Mouse (Mus musculus) liver, embryonic 14.5 days (tissue): Measurements from ENCODE around the gene Ankrd31. TPM values are rescaled to one million over a fixed set of nuclear protein-coding genes. Genes with fewer than 3 reads are reported as not detected.

ENCODE experiments used
- ATAC-seq: fragments of 200-750 bp; cut with Nextera tagmentation; 2 replicates; pipeline ENCODE4 v1.8.0; 2017; ENCODE audit warnings: moderate number of reproducible peaks, mild to moderate bottlenecking, moderate library complexity; ENCODE audit not compliant: insufficient read depth
- DNase-seq, 3 experiments: peaks; one replicate each; pipeline ENCODE4 v3.0.0-alpha.2; 2012 to 2013; ENCODE audit warnings: low read depth in 3 of 3, low spot score in 3 of 3
- H3K27ac ChIP-seq: fragments of 300-500 bp; sonication (generic); 2 replicates; pipeline ENCODE4 v1.5.1; 2014; ENCODE audit warnings: moderate library complexity, mild to moderate bottlenecking, control low read depth, inconsistent platforms
- H3K27me3 ChIP-seq: fragments of 300-500 bp; sonication (generic); 2 replicates; pipeline ENCODE4 v1.6.1; 2014; ENCODE audit warnings: mild to moderate bottlenecking, low read length, moderate library complexity; ENCODE audit not compliant: control insufficient read depth, insufficient read depth
- H3K36me3 ChIP-seq: fragments of 300-500 bp; sonication (generic); replicated peaks from 2 replicates; pipeline ENCODE4 v1.6.1; 2014; ENCODE audit warnings: low read depth; ENCODE audit not compliant: control insufficient read depth, insufficient read depth
- H3K4me1 ChIP-seq, 2 experiments: fragments of 200-500 bp in 1 of 2; fragments of 300-500 bp in 1 of 2; sonication (generic) in 1 of 2; replicated peaks; 2 replicates each; pipeline ENCODE4 v1.6.1; 2012 to 2014; ENCODE audit warnings: antibody characterized with exemption in 1 of 2, inconsistent platforms in 1 of 2, low read length in 1 of 2; ENCODE audit not compliant: control insufficient read depth in 2 of 2, insufficient read depth in 2 of 2
- H3K4me2 ChIP-seq: fragments of 300-500 bp; sonication (generic); 2 replicates; pipeline ENCODE4 v1.6.1; 2014; ENCODE audit warnings: low read depth, mild to moderate bottlenecking, control low read depth, moderate library complexity
- H3K4me3 ChIP-seq, 2 experiments: fragments of 200-500 bp in 1 of 2; fragments of 300-500 bp in 1 of 2; sonication (generic) in 1 of 2; 2 replicates each; pipeline ENCODE4 v1.5.1; 2012 to 2014; ENCODE audit warnings: low read depth in 2 of 2, low read length in 2 of 2, mild to moderate bottlenecking in 2 of 2, control low read depth in 1 of 2, inconsistent platforms in 1 of 2, moderate library complexity in 1 of 2; ENCODE audit not compliant: insufficient read depth in 1 of 2
- H3K9ac ChIP-seq: fragments of 300-500 bp; sonication (generic); replicated peaks from 2 replicates; pipeline ENCODE4 v1.6.1; 2014; ENCODE audit warnings: mild to moderate bottlenecking, control low read depth, moderate library complexity
- H3K9me3 ChIP-seq: fragments of 300-500 bp; sonication (generic); 2 replicates; pipeline ENCODE4 v1.6.1; 2016; ENCODE audit warnings: low read length, mixed read lengths; ENCODE audit not compliant: control insufficient read depth
- CTCF ChIP-seq: IDR thresholded peaks from 2 replicates; pipeline ENCODE4 v1.5.1; 2016; ENCODE audit warnings: antibody characterized with exemption, low read depth, control low read depth
- EP300 ChIP-seq: IDR thresholded peaks from 2 replicates; pipeline ENCODE4 v1.6.1; 2016; ENCODE audit warnings: antibody characterized with exemption, low read depth
- WGBS: fragments of 180-500 bp; shearing (Covaris S2); extraction: QIAGEN DNeasy Blood & Tissue Kit; methylation state at CpG from one replicate; pipeline ENCODE4 v1.1.7; 2014; ENCODE audit not compliant: insufficient replicate concordance; 5-methylcytosine and 5-hydroxymethylcytosine counted together
- polyA plus RNA-seq, 2 experiments: library from polyadenylated mRNA; depleted of rRNA in 1 of 2; stranded (reverse) in 1 of 2; unstranded in 1 of 2; fragments of >200 nt; fragmentation: Nextera tagmentation in 1 of 2; extraction: Ambion mirVana in 1 of 2; gene quantifications; 2 replicates each; pipeline versions ENCODE4 v1.2.1 to v1.2.3; 2012 to 2014

Gene Ankrd31
- polyA plus RNA-seq, 2 experiments, result 0.03 TPM

GRCm38 (mm10) chr13:96951880-96952279 is 203.8 kb downstream of the Ankrd31 start:
- 49% methylated on average over 2 of the region's 2 CpGs for WGBS
- no peaks in the 10 kb centered on the region for H3K27me3 ChIP-seq

GRCm38 (mm10) chr13:96956466-96956865 is 208.4 kb downstream of the Ankrd31 start:
- 22% methylated on average over 6 of the region's 6 CpGs for WGBS
- H3K27me3 ChIP-seq, result no peaks in the 10 kb centered on the region
- H3K9me3 ChIP-seq, result no peaks in the 10 kb centered on the region
- no peak for TF ChIP-seq EP300
- TF ChIP-seq CTCF, result no peak
- no peak overlapping the region for H3K4me3 ChIP-seq
- no peak for ATAC-seq
- no peak overlapping the region for H3K9ac ChIP-seq
- H3K4me1 ChIP-seq, result 0 out of 4 replicates have a peak, but pooled peaks cover 0 to 2% of the 10 kb centered on the region in 2 experiments
- no peak overlapping the region for H3K27ac ChIP-seq
- DNase-seq, result no peak
- H3K36me3 ChIP-seq, result no peaks in the 10 kb centered on the region
- no peak overlapping the region for H3K4me2 ChIP-seq

More at GRCm38 (mm10) chr13:96951880-96952279, 203.8 kb downstream of the Ankrd31 start:
- no peak overlapping the region for H3K4me3 ChIP-seq
- no peak overlapping the region for H3K9ac ChIP-seq
- no peaks in the 10 kb centered on the region for H3K9me3 ChIP-seq
- no peaks in the 10 kb centered on the region for H3K36me3 ChIP-seq
- no peaks in the 10 kb centered on the region for H3K4me1 ChIP-seq
- no peak overlapping the region for H3K27ac ChIP-seq
- ATAC-seq, result no peak
- TF ChIP-seq EP300 (no peak), CTCF (no peak)
- no peak overlapping the region for H3K4me2 ChIP-seq
- DNase-seq, result no peak

Other genes starting within 250 kb of the Ankrd31 start
- 1.6 and 2.7 TPM in 2 replicates for gene Polk, start 205.7 kb upstream of the Ankrd31 start, polyA plus RNA-seq (2012; rRNA removed)
- gene Polk, start 205.7 kb upstream of the Ankrd31 start, polyA plus RNA-seq (2014; fragmentation: Nextera tagmentation; extraction: Ambion mirVana), result 3.3 and 3.5 TPM in 2 replicates
- gene Col4a3bp, start 205.7 kb upstream of the Ankrd31 start, polyA plus RNA-seq (2012; rRNA removed), result 4.0 and 5.7 TPM in 2 replicates
- 3.3 and 4.5 TPM in 2 replicates for gene Col4a3bp, start 205.7 kb upstream of the Ankrd31 start, polyA plus RNA-seq (2014; fragmentation: Nextera tagmentation; extraction: Ambion mirVana)
- 26.7 and 36.8 TPM in 2 replicates for gene Hmgcr, start 77.3 kb upstream of the Ankrd31 start, polyA plus RNA-seq (2012; rRNA removed)
- gene Hmgcr, start 77.3 kb upstream of the Ankrd31 start, polyA plus RNA-seq (2014; fragmentation: Nextera tagmentation; extraction: Ambion mirVana), result 80.0 and 85.9 TPM in 2 replicates
- gene Gcnt4, start 176.4 kb downstream of the Ankrd31 start, polyA plus RNA-seq (2012; rRNA removed), result 0.64 and 0.86 TPM in 2 replicates
- 0.29 and 0.43 TPM in 2 replicates for gene Gcnt4, start 176.4 kb downstream of the Ankrd31 start, polyA plus RNA-seq (2014; fragmentation: Nextera tagmentation; extraction: Ambion mirVana)